Mouse (Mus musculus): Measurements from ENCODE around the gene Vmn1r68. TPM values are rescaled to one million over a fixed set of nuclear protein-coding genes. Genes with fewer than 3 reads are reported as not detected.
A peak's percentile ranks its signal among the peaks of the same experiment; 100 is the strongest.

Gene Vmn1r68
- not detected in 2 replicates for polyA plus RNA-seq (2015; fragmentation: Nextera tagmentation; extraction: Ambion mirVana)

DNA sequence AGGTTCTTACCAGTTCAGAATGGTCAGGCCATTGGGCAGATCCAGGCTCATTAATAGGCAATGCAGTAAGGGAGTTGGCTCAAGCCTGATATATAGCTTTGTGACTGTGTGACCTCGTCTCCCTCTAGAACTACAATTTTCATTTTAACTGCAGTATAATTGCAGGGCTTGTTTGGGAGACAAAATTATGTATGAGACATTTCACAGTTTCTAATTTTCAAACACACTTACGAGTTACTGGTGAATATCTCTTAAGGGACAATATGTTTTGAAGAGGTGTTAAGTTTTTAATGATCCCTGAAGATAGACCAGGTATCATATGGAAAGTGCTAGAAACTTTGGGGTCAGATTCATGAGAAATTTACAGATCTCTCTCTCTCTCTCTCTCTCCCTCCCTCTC is at the start of gene Vmn1r68:
Gene Vmn1r68, minus strand, starts transcription at position 101 of the 400 bp plus-strand sequence.
- 64% methylated on average over 2 of the region's 2 CpGs for WGBS

DNA sequence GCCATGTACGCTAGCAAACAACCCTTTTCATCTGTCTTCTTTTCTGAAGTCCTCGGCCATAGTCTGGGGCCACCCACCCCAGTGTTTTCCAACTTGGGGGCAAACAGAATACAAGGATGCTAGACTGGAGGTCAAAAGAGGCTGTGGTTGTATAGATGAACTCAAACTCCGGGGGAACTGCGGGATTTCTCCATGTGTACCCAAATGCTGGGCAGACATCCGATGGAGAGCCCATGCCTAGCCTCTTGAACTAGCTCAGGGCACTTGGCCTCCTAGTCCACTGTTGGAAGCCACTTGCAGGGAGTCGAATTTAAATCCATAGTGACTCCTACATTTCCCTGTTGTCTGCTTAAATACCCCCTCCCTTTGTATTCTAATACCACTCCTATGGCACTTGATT is 62.7 kb downstream of the Vmn1r68 start:
- no peaks in the 10 kb centered on the region for H3K27me3 ChIP-seq
- H3K9ac ChIP-seq, result no peak overlapping the region
- 32% methylated on average over 6 of the region's 6 CpGs for WGBS
- no peaks in the 10 kb centered on the region for H3K9me3 ChIP-seq (replicated peaks)
- H3K4me2 ChIP-seq (replicated peaks), result peak overlapping the region; percentile 58
- H3K27ac ChIP-seq (replicated peaks), result no peak overlapping the region
- peaks cover 23% of the 10 kb centered on the region for H3K36me3 ChIP-seq
- peaks cover 10% of the 10 kb centered on the region; the same call in 1 of the 2 replicates for H3K4me1 ChIP-seq
- peak; percentile 20; the same call in 1 of the 2 replicates for ATAC-seq (ENCODE audit: insufficient number of reproducible peaks, low FRiP score, low TSS enrichment, low read depth)
- peak overlapping the region; percentile 68 for H3K4me3 ChIP-seq (replicated peaks)

More for the DNA sequence above, at the start of gene Vmn1r68:
- H3K4me2 ChIP-seq (replicated peaks), result no peak within 1 kb of the TSS
- no peak within 1 kb of the TSS for H3K9ac ChIP-seq
- no peaks in the 10 kb centered on the region for H3K9me3 ChIP-seq (replicated peaks)
- ATAC-seq (ENCODE audit: insufficient number of reproducible peaks, low FRiP score, low TSS enrichment, low read depth), result no peak
- no peak within 1 kb of the TSS for H3K27ac ChIP-seq (replicated peaks)
- no peaks in the 10 kb centered on the region for H3K27me3 ChIP-seq
- H3K4me3 ChIP-seq (replicated peaks), result no peak within 1 kb of the TSS
- no peaks in the 10 kb centered on the region for H3K36me3 ChIP-seq
- no peaks in the 10 kb centered on the region for H3K4me1 ChIP-seq

DNA sequence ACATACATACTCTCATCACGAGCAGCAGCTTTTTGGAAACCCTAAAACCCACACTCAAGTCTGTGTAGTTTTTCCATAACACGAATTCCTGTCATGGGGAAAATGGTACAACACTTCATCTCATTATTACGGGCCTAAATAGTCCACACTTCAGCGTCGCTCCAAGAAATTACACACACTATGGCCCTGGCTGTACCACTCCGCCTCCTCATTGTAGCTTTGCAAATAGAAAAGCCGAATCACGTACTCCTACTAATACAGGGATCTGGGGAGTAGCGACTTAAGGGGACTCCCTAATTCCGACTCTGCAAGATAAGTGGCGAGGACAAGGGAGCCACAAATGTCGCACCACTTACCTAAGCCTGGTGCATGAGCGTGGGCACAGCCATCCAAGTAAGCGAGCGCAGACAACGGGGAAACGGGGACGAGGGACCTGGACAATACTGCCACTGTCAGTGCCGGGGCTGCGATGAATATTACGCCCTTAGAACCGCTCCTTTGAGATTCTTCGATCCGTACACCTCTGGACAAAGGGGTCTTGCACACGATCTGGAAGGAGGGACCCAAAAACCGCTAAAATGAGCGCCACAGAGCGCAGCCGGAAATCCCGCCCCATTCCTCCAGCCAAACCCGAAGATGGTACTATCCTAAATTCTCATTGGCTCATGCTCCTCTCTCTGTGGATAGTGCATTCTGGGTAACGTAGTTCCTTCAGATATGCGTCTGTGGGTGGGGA is 63.3 kb downstream of the Vmn1r68 start, which contains the start of gene Zik1:
Gene Zik1, minus strand, starts transcription at position 609 of the 736 bp plus-strand sequence.
- peaks cover 29% of the 10 kb centered on the region for H3K36me3 ChIP-seq
- no peaks in the 10 kb centered on the region for H3K9me3 ChIP-seq (replicated peaks)
- ATAC-seq (ENCODE audit: insufficient number of reproducible peaks, low FRiP score, low TSS enrichment, low read depth), result peak; percentile 94
- peaks cover 10% of the 10 kb centered on the region; the same call in 1 of the 2 replicates for H3K4me1 ChIP-seq
- H3K9ac ChIP-seq, result peak within 1 kb of the TSS; percentile 70
- no peak within 1 kb of the TSS for H3K27ac ChIP-seq (replicated peaks)
- peak within 1 kb of the TSS; percentile 68 for H3K4me3 ChIP-seq (replicated peaks)
- 1% methylated on average over 33 of the region's 33 CpGs for WGBS
- no peaks in the 10 kb centered on the region for H3K27me3 ChIP-seq
- H3K4me2 ChIP-seq (replicated peaks), result peak within 1 kb of the TSS; percentile 58

DNA sequence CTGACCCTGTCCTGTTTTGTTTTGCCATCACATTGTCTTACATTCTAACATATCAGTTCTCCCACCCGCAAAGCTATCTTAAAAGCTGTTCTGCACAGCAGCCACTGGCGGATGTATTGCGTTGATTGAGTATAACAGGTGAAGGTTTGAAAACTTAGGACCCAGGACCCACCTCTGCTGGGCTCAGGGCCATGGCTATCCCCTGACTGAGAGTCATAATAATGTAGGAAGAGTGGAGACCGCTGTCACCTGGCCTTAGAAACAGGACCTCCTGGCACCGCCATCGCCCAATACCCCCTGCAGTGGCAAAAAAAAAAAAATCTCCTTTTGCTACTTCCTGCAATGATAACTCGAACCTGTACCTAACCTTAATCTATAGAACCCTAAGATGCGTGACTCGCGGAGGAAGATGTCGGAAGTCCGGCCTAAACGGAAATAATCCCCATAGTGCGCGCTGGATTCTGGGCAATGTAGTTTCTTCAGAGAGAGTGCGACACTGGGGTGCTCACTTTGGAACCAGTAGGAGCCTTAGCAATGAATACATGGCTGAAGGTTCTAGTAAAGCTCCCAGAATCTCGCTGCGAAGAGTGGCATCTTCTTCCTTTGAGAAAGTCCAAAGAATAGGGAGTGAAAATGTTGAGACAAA is 77.6 kb downstream of the Vmn1r68 start:
- Histone ChIP-seq H3K4me1 (no peaks in the 10 kb centered on the region), H3K27me3 (no peaks in the 10 kb centered on the region), H3K36me3 (no peaks in the 10 kb centered on the region), H3K9me3 (replicated peaks) (no peaks in the 10 kb centered on the region), H3K4me3 (replicated peaks) (peak overlapping the region; percentile 17), H3K4me2 (replicated peaks) (0 out of 2 replicates have a peak overlapping the region, but pooled peaks have one; percentile 8), H3K27ac (replicated peaks) (no peak overlapping the region), H3K9ac (no peak overlapping the region)
- no peak for ATAC-seq (ENCODE audit: insufficient number of reproducible peaks, low FRiP score, low TSS enrichment, low read depth)
- WGBS, result 55% methylated on average over 18 of the region's 18 CpGs

DNA sequence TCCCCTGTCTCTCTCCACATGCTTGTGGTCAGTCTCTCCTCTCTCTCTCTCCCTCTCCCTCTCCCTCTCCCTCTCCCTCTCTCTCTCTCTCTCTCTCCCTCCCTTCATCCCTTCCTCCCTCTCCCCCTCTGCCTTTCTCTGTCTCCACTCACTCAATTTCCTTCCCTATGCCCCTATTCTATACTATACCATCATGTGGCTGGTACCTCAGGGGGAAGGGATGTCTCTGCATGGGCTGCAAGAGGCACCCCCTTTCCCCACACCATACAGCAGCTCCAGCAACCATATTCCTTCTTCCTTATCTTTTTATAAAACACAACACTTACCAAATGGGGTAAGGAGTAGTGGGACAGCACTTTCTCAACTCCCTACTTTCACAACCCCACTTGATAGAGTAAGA is 78.5 kb downstream of the Vmn1r68 start:
- Histone ChIP-seq H3K4me3 (replicated peaks) (no peak overlapping the region), H3K36me3 (no peaks in the 10 kb centered on the region), H3K27me3 (no peaks in the 10 kb centered on the region), H3K9ac (no peak overlapping the region), H3K4me2 (replicated peaks) (no peak overlapping the region), H3K4me1 (no peaks in the 10 kb centered on the region), H3K27ac (replicated peaks) (no peak overlapping the region), H3K9me3 (replicated peaks) (no peaks in the 10 kb centered on the region)
- no peak for ATAC-seq (ENCODE audit: insufficient number of reproducible peaks, low FRiP score, low TSS enrichment, low read depth)

DNA sequence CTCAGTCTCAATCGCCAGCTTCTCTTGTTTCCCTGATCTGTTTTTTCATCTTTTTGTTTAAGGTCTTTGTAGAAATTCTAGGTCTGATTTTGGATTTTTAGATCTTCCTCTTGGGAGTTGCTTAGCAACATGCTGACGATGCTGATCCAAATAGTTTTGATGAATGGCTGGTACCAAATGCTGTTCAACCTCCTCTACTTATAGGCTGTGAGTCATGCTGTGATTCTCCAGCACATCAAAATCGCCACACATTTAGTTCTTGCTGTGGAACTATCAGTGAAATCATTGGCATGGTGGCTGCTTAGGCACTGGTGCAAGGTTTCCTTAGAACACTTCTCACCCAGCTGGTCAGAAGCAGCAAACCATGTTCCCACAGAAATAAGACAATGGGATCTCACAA is 100.1 kb downstream of the Vmn1r68 start:
- Histone ChIP-seq H3K9me3 (replicated peaks) (no peaks in the 10 kb centered on the region; the same call in 1 of the 2 replicates), H3K4me1 (no peaks in the 10 kb centered on the region), H3K27me3 (no peaks in the 10 kb centered on the region), H3K36me3 (no peaks in the 10 kb centered on the region), H3K4me3 (replicated peaks) (no peak overlapping the region), H3K27ac (replicated peaks) (no peak overlapping the region), H3K4me2 (replicated peaks) (no peak overlapping the region), H3K9ac (no peak overlapping the region)
- no peak for ATAC-seq (ENCODE audit: insufficient number of reproducible peaks, low FRiP score, low TSS enrichment, low read depth)
- 69% methylated on average over 3 of the region's 3 CpGs for WGBS

Other genes starting within 250 kb of the Vmn1r68 start
- not detected in 2 replicates for gene Vmn1r67, start 115.2 kb downstream of the Vmn1r68 start, polyA plus RNA-seq (2015; fragmentation: Nextera tagmentation; extraction: Ambion mirVana)
- gene Zik1, start 63.1 kb downstream of the Vmn1r68 start, polyA plus RNA-seq (2015; fragmentation: Nextera tagmentation; extraction: Ambion mirVana), result 11.3 TPM in 2 replicates
- gene Vmn1r69, start 55.2 kb upstream of the Vmn1r68 start, polyA plus RNA-seq (2015; fragmentation: Nextera tagmentation; extraction: Ambion mirVana), result not detected in 2 replicates
- gene Vmn1r70, start 73.0 kb upstream of the Vmn1r68 start, polyA plus RNA-seq (2015; fragmentation: Nextera tagmentation; extraction: Ambion mirVana), result not detected in 2 replicates
- not detected in 2 replicates for gene Nlrp4b, start 129.3 kb upstream of the Vmn1r68 start, polyA plus RNA-seq (2015; fragmentation: Nextera tagmentation; extraction: Ambion mirVana)
- 0.13 TPM in 1 of 2 replicates, not detected in the other for gene Vmn1r71, start 195.9 kb upstream of the Vmn1r68 start, polyA plus RNA-seq (2015; fragmentation: Nextera tagmentation; extraction: Ambion mirVana)

Data from embryonic facial prominence, embryonic 15.5 days (tissue).